Comparison of ENCODE assay signal across 17 mouse cellular contexts in the genomic region with DNA sequence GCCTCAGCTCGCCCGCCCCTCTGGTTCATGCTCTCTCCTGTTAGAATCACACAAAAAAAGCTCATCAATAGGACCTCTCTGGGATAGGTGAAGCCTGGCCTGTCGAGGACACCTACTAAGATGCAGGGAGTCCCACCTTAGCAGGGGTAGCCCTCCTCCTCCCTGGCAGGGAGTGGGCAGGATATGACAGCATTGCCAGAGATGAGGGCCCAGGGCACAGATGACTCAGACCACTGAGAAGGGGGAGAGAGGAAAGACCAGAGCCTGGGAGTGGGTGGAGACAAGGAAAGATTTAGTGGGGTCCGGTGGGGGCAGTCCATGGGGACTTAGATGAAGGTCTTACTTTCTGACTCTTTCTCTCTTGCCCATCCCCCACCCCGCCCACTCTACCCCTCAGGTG. TPM values are rescaled to one million over a fixed set of nuclear protein-coding genes. Genes with fewer than 3 reads are reported as not detected.
A peak's percentile ranks its signal among the peaks of the same experiment; 100 is the strongest.
DNase-seq lines count a peak whose midpoint lies in the region; ATAC-seq and TF ChIP-seq lines count a peak whose summit lies in the region.
"Had no signal": no experiment of that assay in that cellular context is flagged by ENCODE, and none has a peak within 500 bp of the region (broad histone marks: within the 10 kb centered on the region; RNA-seq: fewer than 3 reads in every experiment).

No protein-coding gene starts in this region.

- DNase-seq in adrenal gland, adult 2 months: peak; percentile 49
- DNase-seq in adrenal gland, adult 18-20 months (ENCODE audit: low spot score in 2 of 2): no peak
- DNase-seq in lung, postnatal 0 days (ENCODE audit: low spot score): peak; percentile 58
- DNase-seq in lung, adult 18-20 months: no peak
- DNase-seq in stomach, postnatal 0 days (ENCODE audit: low spot score): no peak
- DNase-seq: cerebellum, adult 11-12 months had no signal

- peaks cover 23% of the 10 kb centered on the region for H3K4me1 ChIP-seq in intestine, embryonic 16.5 days (ENCODE audit: control insufficient read depth, insufficient read depth, low read length)
- H3K4me1 ChIP-seq in intestine, embryonic 15.5 days (replicated peaks): peaks cover 35% of the 10 kb centered on the region
- H3K4me1 ChIP-seq in lung, postnatal 0 days (ENCODE audit: insufficient read depth, low read depth, low read length): peaks cover 16% of the 10 kb centered on the region
- H3K4me1 ChIP-seq in stomach, postnatal 0 days (replicated peaks; ENCODE audit: control insufficient read depth, insufficient read depth): peaks cover 20% of the 10 kb centered on the region
- H3K4me1 ChIP-seq: hindbrain, embryonic 15.5 days had no signal

- no peaks in the 10 kb centered on the region for H3K36me3 ChIP-seq in intestine, embryonic 16.5 days (ENCODE audit: control insufficient read depth, insufficient read depth, low read length)
- H3K36me3 ChIP-seq in intestine, embryonic 15.5 days: no peaks in the 10 kb centered on the region
- H3K36me3 ChIP-seq in lung, postnatal 0 days (ENCODE audit: insufficient read depth, low read length): no peaks in the 10 kb centered on the region
- H3K36me3 ChIP-seq in stomach, postnatal 0 days (ENCODE audit: control insufficient read depth, insufficient read depth, low read length): no peaks in the 10 kb centered on the region
- H3K36me3 ChIP-seq: embryonic facial prominence, embryonic 15.5 days; heart, embryonic 15.5 days; hindbrain, embryonic 15.5 days; liver, embryonic 15.5 days had no signal

- no peak overlapping the region for H3K9ac ChIP-seq in intestine, embryonic 16.5 days (ENCODE audit: low read depth, low read length)
- no peak overlapping the region for H3K9ac ChIP-seq in intestine, embryonic 15.5 days
- H3K9ac ChIP-seq in lung, postnatal 0 days (replicated peaks; ENCODE audit: low read depth): no peak overlapping the region
- no peak overlapping the region for H3K9ac ChIP-seq in stomach, postnatal 0 days (ENCODE audit: low read length)
- H3K9ac ChIP-seq: embryonic facial prominence, embryonic 15.5 days; heart, embryonic 15.5 days; hindbrain, embryonic 15.5 days; liver, embryonic 15.5 days had no signal

- H3K27ac ChIP-seq in intestine, embryonic 16.5 days (ENCODE audit: low read length): no peak overlapping the region
- H3K27ac ChIP-seq in intestine, embryonic 15.5 days: no peak overlapping the region
- H3K27ac ChIP-seq in lung, postnatal 0 days (ENCODE audit: low read length): peak overlapping the region; percentile 63; the same call in 1 of the 2 replicates
- peak overlapping the region; percentile 49 for H3K27ac ChIP-seq in stomach, postnatal 0 days (replicated peaks)
- H3K27ac ChIP-seq: embryonic facial prominence, embryonic 15.5 days; heart, embryonic 15.5 days; hindbrain, embryonic 15.5 days; liver, embryonic 15.5 days had no signal

- H3K27me3 ChIP-seq in intestine, embryonic 16.5 days (replicated peaks; ENCODE audit: control insufficient read depth, insufficient read depth, low read length): no peaks in the 10 kb centered on the region
- no peaks in the 10 kb centered on the region for H3K27me3 ChIP-seq in intestine, embryonic 15.5 days (replicated peaks)
- no peaks in the 10 kb centered on the region for H3K27me3 ChIP-seq in lung, postnatal 0 days (replicated peaks; ENCODE audit: insufficient read depth, low read length)
- no peaks in the 10 kb centered on the region for H3K27me3 ChIP-seq in stomach, postnatal 0 days (ENCODE audit: control insufficient read depth, insufficient read depth, low read length)
- H3K27me3 ChIP-seq: embryonic facial prominence, embryonic 15.5 days; heart, embryonic 15.5 days; hindbrain, embryonic 15.5 days had no signal

- no peak overlapping the region for H3K4me2 ChIP-seq in intestine, embryonic 16.5 days (ENCODE audit: low read depth, low read length)
- no peak overlapping the region for H3K4me2 ChIP-seq in intestine, embryonic 15.5 days (replicated peaks)
- 0 out of 2 replicates have a peak overlapping the region, but pooled peaks have one; percentile 8 for H3K4me2 ChIP-seq in lung, postnatal 0 days (replicated peaks; ENCODE audit: low read depth, low read length)
- H3K4me2 ChIP-seq in stomach, postnatal 0 days (replicated peaks; ENCODE audit: low read depth): no peak overlapping the region
- H3K4me2 ChIP-seq: embryonic facial prominence, embryonic 15.5 days; heart, embryonic 15.5 days; hindbrain, embryonic 15.5 days; liver, embryonic 15.5 days had no signal

- no peak for TF ChIP-seq CTCF in lung, postnatal 0 days (IDR thresholded peaks at IDR 0.05)
- TF ChIP-seq CTCF in stomach, postnatal 0 days (IDR thresholded peaks at IDR 0.05; ENCODE audit: low read depth): no peak

- H3K4me3 ChIP-seq in intestine, embryonic 16.5 days (ENCODE audit: low read length): no peak overlapping the region
- no peak overlapping the region for H3K4me3 ChIP-seq in intestine, embryonic 15.5 days (replicated peaks)
- H3K4me3 ChIP-seq in lung, postnatal 0 days (ENCODE audit: low read depth, low read length): no peak overlapping the region
- no peak overlapping the region for H3K4me3 ChIP-seq in stomach, postnatal 0 days (ENCODE audit: low read depth, low read length)
- H3K4me3 ChIP-seq: embryonic facial prominence, embryonic 15.5 days; heart, embryonic 15.5 days; hindbrain, embryonic 15.5 days; liver, embryonic 15.5 days had no signal

- WGBS in intestine, embryonic 16.5 days: 52% methylated on average over 5 of the region's 5 CpGs
- 54% methylated on average over 5 of the region's 5 CpGs for WGBS in intestine, embryonic 15.5 days
- WGBS in lung, postnatal 0 days: 52% methylated on average over 5 of the region's 5 CpGs
- 58% methylated on average over 5 of the region's 5 CpGs for WGBS in stomach, postnatal 0 days

- ATAC-seq in intestine, embryonic 16.5 days: 0 out of 2 replicates have a peak, but pooled peaks have one; percentile 9
- ATAC-seq in intestine, embryonic 15.5 days: no peak
- peak; percentile 43 for ATAC-seq in lung, postnatal 0 days
- no peak for ATAC-seq in stomach, postnatal 0 days (ENCODE audit: low FRiP score, low TSS enrichment)
- ATAC-seq in megakaryocyte, adult 5-6 weeks (ENCODE audit: poor library complexity, severe bottlenecking): no peak
- ATAC-seq: forebrain, embryonic 14.5 days had no signal

- H3K9me3 ChIP-seq in intestine, embryonic 16.5 days (ENCODE audit: control insufficient read depth, low read length): no peaks in the 10 kb centered on the region
- no peaks in the 10 kb centered on the region for H3K9me3 ChIP-seq in intestine, embryonic 15.5 days
- H3K9me3 ChIP-seq in lung, postnatal 0 days (ENCODE audit: low read length): no peaks in the 10 kb centered on the region
- no peaks in the 10 kb centered on the region for H3K9me3 ChIP-seq in stomach, postnatal 0 days (ENCODE audit: control insufficient read depth, low read length)
- H3K9me3 ChIP-seq: embryonic facial prominence, embryonic 15.5 days; heart, embryonic 15.5 days; hindbrain, embryonic 15.5 days; liver, embryonic 15.5 days had no signal

- TF ChIP-seq EP300 in lung, postnatal 0 days (IDR thresholded peaks at IDR 0.05): no peak; the same call in 1 of the 2 replicates
- TF ChIP-seq EP300 in stomach, postnatal 0 days (optimal IDR thresholded peaks at IDR 0.05): no peak

RNA-seq across cellular contexts. Expression of gene Itga3, which starts 9.6 kb away (rescaled TPM):
- total RNA-seq in adrenal gland, adult 2 months (2021): 10 to 100 TPM; 37.8 to 54.0 TPM
- polyA plus RNA-seq in adrenal gland, adult 2 months (2012; rRNA removed): 47.2 and 49.0 TPM in 2 replicates
- total RNA-seq in adrenal gland, adult 18-20 months (2021): 10 to 100 TPM; 33.9 to 44.6 TPM
- polyA plus RNA-seq in intestine, embryonic 16.5 days (2015; fragmentation: Nextera tagmentation; extraction: Ambion mirVana): 35.7 and 39.9 TPM in 2 replicates
- 32.8 and 35.6 TPM in 2 replicates for polyA plus RNA-seq in intestine, embryonic 15.5 days (2015; fragmentation: Nextera tagmentation; extraction: Ambion mirVana)
- polyA plus RNA-seq in lung, postnatal 0 days (2015; fragmentation: Nextera tagmentation; extraction: Ambion mirVana): 44.3 and 63.1 TPM in 2 replicates
- polyA plus RNA-seq in stomach, postnatal 0 days (2015; fragmentation: Nextera tagmentation; extraction: Ambion mirVana): 15.6 and 17.0 TPM in 2 replicates
- 0.09 TPM in 1 of 2 replicates, not detected in the other for total RNA-seq in megakaryocyte, adult 5-6 weeks (2015)
- total RNA-seq in megakaryocyte, adult 5-6 weeks (2017): 0.24 TPM in 1 of 2 replicates, not detected in the other

RNA-seq across cellular contexts. Expression of gene Dlx3, which starts 33.7 kb away (rescaled TPM):
- under 1 TPM in 1 of 2 experiments, not detected in 1; 0.10 TPM for total RNA-seq in adrenal gland, adult 2 months (2021)
- polyA plus RNA-seq in adrenal gland, adult 2 months (2012; rRNA removed): 0.03 and 0.07 TPM in 2 replicates
- total RNA-seq in adrenal gland, adult 18-20 months (2021): not detected
- polyA plus RNA-seq in intestine, embryonic 16.5 days (2015; fragmentation: Nextera tagmentation; extraction: Ambion mirVana): 0.64 and 0.71 TPM in 2 replicates
- 0.60 and 0.88 TPM in 2 replicates for polyA plus RNA-seq in intestine, embryonic 15.5 days (2015; fragmentation: Nextera tagmentation; extraction: Ambion mirVana)
- 0.05 TPM in 1 of 2 replicates, not detected in the other for polyA plus RNA-seq in lung, postnatal 0 days (2015; fragmentation: Nextera tagmentation; extraction: Ambion mirVana)
- polyA plus RNA-seq in stomach, postnatal 0 days (2015; fragmentation: Nextera tagmentation; extraction: Ambion mirVana): 8.0 and 8.5 TPM in 2 replicates
- 0.04 TPM in 1 of 2 replicates, not detected in the other for total RNA-seq in megakaryocyte, adult 5-6 weeks (2015)
- total RNA-seq in megakaryocyte, adult 5-6 weeks (2017): not detected in 2 replicates
- total RNA-seq: common myeloid progenitor, adult 5-6 weeks; gastrocnemius, adult 8-10 months had no signal
- polyA plus RNA-seq: forebrain, embryonic 14.5 days had no signal

RNA-seq across cellular contexts. Expression of gene Pdk2, which starts 45.1 kb away (rescaled TPM):
- 100 to 1,000 TPM in 1 of 2 experiments, 10 to 100 TPM in 1; 92.9 to 112 TPM for total RNA-seq in adrenal gland, adult 2 months (2021)
- polyA plus RNA-seq in adrenal gland, adult 2 months (2012; rRNA removed): 114 and 118 TPM in 2 replicates
- 100 to 1,000 TPM in 1 of 2 experiments, 10 to 100 TPM in 1; 84.1 to 111 TPM for total RNA-seq in adrenal gland, adult 18-20 months (2021)
- 42.2 and 48.2 TPM in 2 replicates for polyA plus RNA-seq in intestine, embryonic 16.5 days (2015; fragmentation: Nextera tagmentation; extraction: Ambion mirVana)
- 30.8 and 31.2 TPM in 2 replicates for polyA plus RNA-seq in intestine, embryonic 15.5 days (2015; fragmentation: Nextera tagmentation; extraction: Ambion mirVana)
- 39.3 and 51.1 TPM in 2 replicates for polyA plus RNA-seq in lung, postnatal 0 days (2015; fragmentation: Nextera tagmentation; extraction: Ambion mirVana)
- polyA plus RNA-seq in stomach, postnatal 0 days (2015; fragmentation: Nextera tagmentation; extraction: Ambion mirVana): 29.8 and 39.0 TPM in 2 replicates
- 4.5 and 6.3 TPM in 2 replicates for total RNA-seq in megakaryocyte, adult 5-6 weeks (2015)
- total RNA-seq in megakaryocyte, adult 5-6 weeks (2017): 0.73 and 1.7 TPM in 2 replicates

RNA-seq across cellular contexts. Expression of gene Dlx4, which starts 59.8 kb away (rescaled TPM):
- under 1 TPM in 1 of 2 experiments, not detected in 1; 0.21 TPM for total RNA-seq in adrenal gland, adult 2 months (2021)
- polyA plus RNA-seq in adrenal gland, adult 2 months (2012; rRNA removed): 0.17 and 0.25 TPM in 2 replicates
- total RNA-seq in adrenal gland, adult 18-20 months (2021): not detected
- 0.11 and 0.12 TPM in 2 replicates for polyA plus RNA-seq in intestine, embryonic 16.5 days (2015; fragmentation: Nextera tagmentation; extraction: Ambion mirVana)
- polyA plus RNA-seq in intestine, embryonic 15.5 days (2015; fragmentation: Nextera tagmentation; extraction: Ambion mirVana): 0.10 and 0.16 TPM in 2 replicates
- 0.55 and 0.79 TPM in 2 replicates for polyA plus RNA-seq in lung, postnatal 0 days (2015; fragmentation: Nextera tagmentation; extraction: Ambion mirVana)
- polyA plus RNA-seq in stomach, postnatal 0 days (2015; fragmentation: Nextera tagmentation; extraction: Ambion mirVana): 1.6 and 1.7 TPM in 2 replicates
- not detected in 2 replicates for total RNA-seq in megakaryocyte, adult 5-6 weeks (2015)
- not detected in 2 replicates for total RNA-seq in megakaryocyte, adult 5-6 weeks (2017)
- total RNA-seq: common myeloid progenitor, adult 5-6 weeks; gastrocnemius, adult 8-10 months had no signal
- polyA plus RNA-seq: forebrain, embryonic 14.5 days; hindbrain, embryonic 15.5 days; large intestine, adult 2 months had no signal

Comparison
In these comparisons a context has a peak if more than half of its experiments do, and no peak if none do; other contexts are left out.
1. DNase-seq: peak in adrenal gland, adult 2 months (single experiment) and lung, postnatal 0 days (single experiment); none in adrenal gland, adult 18-20 months (0 of 2), lung, adult 18-20 months (0 of 2) and stomach, postnatal 0 days (single experiment).
2. ATAC-seq: peak in intestine, embryonic 16.5 days (single experiment) and lung, postnatal 0 days (single experiment); none in intestine, embryonic 15.5 days (single experiment), stomach, postnatal 0 days (single experiment) and megakaryocyte, adult 5-6 weeks (single experiment).
3. H3K27ac ChIP-seq: peak in lung, postnatal 0 days (single experiment) and stomach, postnatal 0 days (single experiment); none in intestine, embryonic 16.5 days (single experiment) and intestine, embryonic 15.5 days (single experiment).